Mouse (Mus musculus) E14TG2a.4 (cell line): ENCODE results near the gene Pop5.

Experiments used
- H3K27me3 ChIP-seq: 2 replicates; pipeline ENCODE4 v1.6.1; 2014; ENCODE audit warnings: low read length, control low read depth; ENCODE audit not compliant: insufficient read depth
- H3K36me3 ChIP-seq: 2 replicates; pipeline ENCODE4 v1.6.1; 2014; ENCODE audit warnings: low read length, control low read depth; ENCODE audit not compliant: insufficient read depth
- H3K4me1 ChIP-seq: replicated peaks from 2 replicates; pipeline ENCODE4 v1.6.1; 2014; ENCODE audit warnings: low read depth, low read length, control low read depth
- H3K4me3 ChIP-seq: replicated peaks from 2 replicates; pipeline ENCODE4 v1.5.1; 2014; ENCODE audit warnings: mild to moderate bottlenecking, low read length
- H3K9me3 ChIP-seq: 2 replicates; pipeline ENCODE4 v1.6.1; 2014; ENCODE audit warnings: low read length, control low read depth
- CTCF ChIP-seq: conservative IDR thresholded peaks from 2 replicates; pipeline ENCODE4 v1.5.1; 2014; ENCODE audit warnings: low read length
- NANOG ChIP-seq: IDR thresholded peaks from 2 replicates; pipeline ENCODE4 v1.6.1; 2014; ENCODE audit warnings: borderline replicate concordance, low read length, mixed read lengths
- POU5F1 ChIP-seq: IDR thresholded peaks from 2 replicates; pipeline ENCODE4 v1.6.1; 2014; ENCODE audit warnings: low read length, borderline replicate concordance

Pop5 gene

DNA sequence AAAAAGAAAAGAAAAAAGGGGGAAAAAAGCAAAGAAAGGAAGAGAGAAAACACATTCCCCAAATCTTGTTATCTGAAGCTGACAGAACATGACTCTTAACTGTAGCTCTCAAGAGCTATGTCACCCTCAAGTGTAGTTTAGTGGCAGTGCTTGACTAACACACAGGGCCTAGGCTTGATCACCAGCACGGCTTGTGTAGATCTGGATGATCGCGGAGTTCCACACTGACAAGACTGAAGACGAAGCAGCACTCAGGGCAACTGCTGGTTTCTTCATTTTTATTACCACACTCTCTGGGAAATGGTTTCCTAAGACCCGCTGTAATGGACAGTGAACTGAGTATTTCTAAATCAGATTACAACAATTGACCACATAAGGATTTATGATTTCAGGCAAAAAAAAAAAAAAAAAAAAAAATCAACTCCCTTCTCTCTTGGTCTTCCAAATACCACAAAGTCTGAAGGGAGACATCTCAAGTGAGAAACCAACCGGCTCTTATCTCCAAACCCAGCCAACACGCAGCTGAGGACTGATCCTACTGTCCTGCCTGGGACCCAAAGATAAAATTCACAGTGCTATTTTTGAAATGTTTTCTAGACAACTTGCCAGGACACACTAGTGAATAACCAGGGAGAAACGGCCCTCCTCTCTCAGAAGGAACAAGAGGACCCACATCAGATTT is 31.3 kb downstream of the Pop5 start:
- H3K4me1 ChIP-seq = peaks cover 90% of the 10 kb centered on the region
- H3K36me3 ChIP-seq = peaks cover 88% of the 10 kb centered on the region
- H3K4me3 ChIP-seq = no peak overlapping the region
- H3K9me3 ChIP-seq = no peaks in the 10 kb centered on the region
- no peaks in the 10 kb centered on the region for H3K27me3 ChIP-seq
- TF ChIP-seq POU5F1 = no peak
- TF ChIP-seq NANOG = no peak
- TF ChIP-seq CTCF = no peak

DNA sequence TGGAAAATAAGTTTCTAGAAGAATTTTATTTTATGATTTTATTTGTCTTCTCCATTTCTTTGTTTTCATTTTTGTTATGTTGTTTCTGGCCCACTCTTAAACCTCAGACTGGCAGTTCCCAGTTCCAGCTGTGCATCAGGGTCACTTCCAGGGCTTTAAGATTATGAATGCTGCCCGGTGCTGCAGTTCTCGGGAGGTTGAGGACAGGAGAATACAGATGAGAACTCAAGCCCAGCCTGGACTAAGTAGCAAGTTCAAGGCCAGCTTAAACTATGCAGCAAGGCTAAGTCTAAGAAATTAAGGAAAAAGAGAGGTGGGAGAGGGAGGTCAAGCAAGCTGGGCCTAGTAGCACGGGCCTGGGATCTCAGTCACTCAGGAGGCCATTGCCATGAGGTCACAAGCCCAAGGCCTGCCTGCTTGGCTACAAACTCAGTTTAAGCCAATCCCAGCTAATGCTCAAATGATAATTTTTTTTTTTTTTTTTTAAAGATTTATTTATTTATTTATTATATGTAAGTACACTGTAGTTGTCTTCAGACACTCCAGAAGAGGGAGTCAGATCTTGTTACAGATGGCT is 31.9 kb downstream of the Pop5 start:
- H3K4me3 ChIP-seq = no peak overlapping the region
- H3K9me3 ChIP-seq = no peaks in the 10 kb centered on the region
- TF ChIP-seq CTCF = no peak
- TF ChIP-seq NANOG = no peak
- TF ChIP-seq POU5F1 = no peak
- peaks cover 82% of the 10 kb centered on the region for H3K36me3 ChIP-seq
- H3K27me3 ChIP-seq = no peaks in the 10 kb centered on the region
- peaks cover 83% of the 10 kb centered on the region for H3K4me1 ChIP-seq

DNA sequence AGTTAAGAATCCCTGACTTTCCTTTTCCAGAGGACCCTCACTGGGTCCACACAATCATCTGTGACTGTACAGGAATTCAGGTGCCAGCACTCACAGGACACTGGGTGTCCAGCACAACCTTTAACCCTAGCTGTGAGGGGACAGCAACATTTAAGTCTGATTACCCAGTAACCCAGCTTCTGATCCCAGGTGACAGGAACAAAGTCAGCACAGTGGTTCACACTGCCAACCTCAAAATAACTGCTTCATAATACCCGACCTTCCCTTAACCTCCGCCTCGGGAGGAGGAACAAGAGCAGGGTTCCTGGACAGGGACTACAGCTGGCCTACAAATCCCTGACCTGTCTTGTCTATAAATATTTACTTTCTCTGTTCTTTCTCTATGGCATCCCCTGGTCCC is 32.6 kb downstream of the Pop5 start:
- peaks cover 79% of the 10 kb centered on the region for H3K4me1 ChIP-seq
- no peak for TF ChIP-seq CTCF
- TF ChIP-seq POU5F1 = no peak
- no peak for TF ChIP-seq NANOG
- H3K36me3 ChIP-seq = peaks cover 75% of the 10 kb centered on the region
- H3K27me3 ChIP-seq = no peaks in the 10 kb centered on the region
- no peaks in the 10 kb centered on the region for H3K9me3 ChIP-seq
- no peak overlapping the region for H3K4me3 ChIP-seq

DNA sequence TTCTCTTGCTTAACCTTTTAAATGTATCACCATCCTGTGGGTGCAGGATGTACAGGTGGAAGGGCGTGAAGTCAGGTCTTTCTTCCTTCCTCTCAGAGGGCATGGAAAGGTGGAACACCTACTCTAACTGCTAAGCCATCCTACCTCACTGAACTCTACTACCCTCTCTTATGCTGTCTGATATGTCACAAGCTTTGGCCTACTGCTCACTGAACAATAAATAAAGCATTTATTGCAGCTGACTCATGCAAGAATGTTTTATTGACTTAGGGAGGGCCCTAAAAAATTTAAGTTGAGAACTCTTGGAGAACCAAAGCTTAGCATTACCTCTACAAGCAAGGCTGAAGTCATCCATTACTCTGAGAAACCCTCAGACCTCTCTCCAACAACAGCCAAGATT is 34.3 kb downstream of the Pop5 start:
- Histone ChIP-seq H3K36me3 (peaks cover 60% of the 10 kb centered on the region), H3K27me3 (no peaks in the 10 kb centered on the region), H3K9me3 (no peaks in the 10 kb centered on the region), H3K4me3 (no peak overlapping the region), H3K4me1 (peaks cover 81% of the 10 kb centered on the region)
- no peak for TF ChIP-seq POU5F1
- no peak for TF ChIP-seq NANOG
- TF ChIP-seq CTCF = no peak

DNA sequence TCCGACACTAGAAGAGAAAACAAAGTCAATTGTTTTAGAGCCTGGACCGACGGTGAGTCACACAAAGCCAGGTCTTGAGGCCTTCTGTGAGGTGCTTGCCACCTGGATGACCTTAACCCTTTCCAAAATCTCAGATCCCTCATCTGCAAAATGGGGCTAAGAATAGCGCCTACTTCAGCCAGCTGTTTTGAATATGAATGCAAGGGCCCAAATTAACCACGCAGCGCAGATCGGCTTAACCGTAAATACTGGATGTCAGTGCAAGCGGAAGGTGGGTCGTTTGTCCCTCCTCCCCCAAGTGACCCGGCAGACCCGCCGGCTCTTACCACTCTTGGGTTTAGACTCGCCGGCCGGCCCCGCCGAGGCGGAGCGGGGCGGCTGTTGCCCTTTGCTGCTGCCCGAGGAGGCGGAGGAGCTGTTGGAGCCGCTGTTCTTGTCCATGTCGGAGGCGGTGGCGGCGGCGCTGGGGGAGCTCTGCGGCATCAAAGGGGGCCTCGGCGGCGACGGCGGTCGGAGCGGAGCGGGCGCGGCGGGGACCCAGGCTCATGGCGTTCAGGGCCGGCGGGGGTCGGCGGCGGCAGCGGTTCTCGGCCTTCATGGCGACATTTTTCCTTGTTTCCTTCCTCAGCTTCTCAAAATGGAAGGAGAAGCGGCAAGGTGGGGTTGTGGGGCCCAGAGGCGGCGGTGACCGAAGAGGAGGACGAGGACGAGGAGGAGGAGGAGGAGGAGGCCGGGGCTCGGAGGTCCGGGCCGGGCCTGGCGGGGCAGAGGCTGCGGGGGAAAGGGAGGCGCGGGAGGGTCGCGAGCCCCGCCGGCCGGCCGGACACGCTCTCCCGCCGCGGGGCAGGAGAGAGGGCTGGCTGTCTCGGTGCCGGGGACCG is 36.5 kb downstream of the Pop5 start:
- no peak for TF ChIP-seq POU5F1
- no peak for TF ChIP-seq CTCF
- no peak for TF ChIP-seq NANOG
- H3K27me3 ChIP-seq = no peaks in the 10 kb centered on the region
- no peaks in the 10 kb centered on the region for H3K9me3 ChIP-seq
- H3K4me3 ChIP-seq = peak overlapping the region; percentile 98
- peaks cover 84% of the 10 kb centered on the region for H3K4me1 ChIP-seq
- peaks cover 41% of the 10 kb centered on the region for H3K36me3 ChIP-seq

DNA sequence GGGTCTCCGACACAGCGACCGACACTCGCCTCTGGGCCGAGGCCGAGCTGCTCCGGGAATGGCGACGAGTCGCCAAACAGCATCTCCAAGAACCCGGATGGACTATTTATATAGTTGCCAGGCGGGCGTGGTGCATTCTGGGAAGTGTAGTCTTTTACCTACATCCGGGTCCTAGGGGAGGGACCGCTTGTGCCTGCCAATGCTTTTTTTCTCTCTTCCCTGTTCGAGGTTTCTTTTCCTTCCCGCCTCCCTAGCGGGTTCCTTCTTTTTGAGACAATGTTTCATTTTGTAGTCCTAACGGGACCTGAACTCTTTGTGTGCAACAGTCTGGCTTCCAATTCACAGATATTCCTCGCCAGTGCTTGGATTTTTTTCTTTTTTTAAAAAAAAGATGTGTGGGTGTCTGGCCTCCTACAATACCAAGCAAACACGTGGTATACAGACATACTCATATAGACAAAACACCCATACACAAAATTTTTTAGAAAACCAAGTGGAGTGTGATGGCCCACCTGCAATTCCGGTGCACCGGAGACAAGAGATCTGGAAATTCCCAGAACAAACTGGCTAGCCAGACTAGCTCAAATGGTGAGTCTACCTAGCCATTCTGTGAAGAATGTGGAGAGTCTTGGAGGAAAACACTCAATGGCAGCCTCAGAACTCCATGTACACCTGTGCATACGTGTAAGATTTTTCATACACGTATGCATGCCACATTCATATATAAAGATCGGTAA is 37.3 kb downstream of the Pop5 start, which contains the start of gene Rnf10:
Gene Rnf10, minus strand, starts transcription at position 87 of the 737 bp plus-strand sequence.
- Histone ChIP-seq H3K36me3 (peaks cover 34% of the 10 kb centered on the region), H3K9me3 (no peaks in the 10 kb centered on the region), H3K27me3 (no peaks in the 10 kb centered on the region), H3K4me1 (peaks cover 78% of the 10 kb centered on the region), H3K4me3 (peak within 1 kb of the TSS; percentile 98)
- no peak for TF ChIP-seq CTCF
- no peak for TF ChIP-seq POU5F1
- TF ChIP-seq NANOG = no peak

DNA sequence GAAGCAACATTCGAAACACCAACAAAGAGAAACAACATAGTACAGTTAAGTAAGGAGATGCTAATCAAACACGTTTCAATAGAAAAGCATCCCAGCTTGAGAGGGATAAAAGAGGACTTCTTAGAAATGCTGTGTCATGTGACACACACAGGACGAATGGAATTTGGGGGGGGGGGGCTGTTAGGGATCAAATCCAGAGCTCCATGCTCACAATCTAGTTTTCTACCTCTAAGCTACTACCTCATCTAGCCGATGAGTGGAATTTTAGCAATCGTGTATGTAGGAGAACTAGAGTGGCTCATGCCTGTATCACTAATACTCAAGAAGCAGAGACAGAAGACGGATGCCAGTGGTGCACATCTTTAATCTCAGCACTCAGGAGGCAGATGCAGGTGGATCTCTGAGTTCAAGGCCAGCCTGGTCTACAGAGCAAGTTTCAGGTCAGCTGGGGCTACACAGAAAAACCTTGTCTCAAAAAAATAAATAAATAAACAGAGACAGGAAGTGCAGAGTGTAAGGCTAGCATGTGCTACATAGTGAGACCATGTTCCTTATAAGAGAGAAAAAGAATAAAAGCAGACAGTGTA is 38.0 kb downstream of the Pop5 start:
- no peaks in the 10 kb centered on the region for H3K9me3 ChIP-seq
- no peaks in the 10 kb centered on the region for H3K27me3 ChIP-seq
- H3K4me3 ChIP-seq = peak overlapping the region; percentile 98
- H3K36me3 ChIP-seq = peaks cover 27% of the 10 kb centered on the region
- TF ChIP-seq NANOG (no peak), CTCF (no peak), POU5F1 (no peak)
- peaks cover 72% of the 10 kb centered on the region for H3K4me1 ChIP-seq

DNA sequence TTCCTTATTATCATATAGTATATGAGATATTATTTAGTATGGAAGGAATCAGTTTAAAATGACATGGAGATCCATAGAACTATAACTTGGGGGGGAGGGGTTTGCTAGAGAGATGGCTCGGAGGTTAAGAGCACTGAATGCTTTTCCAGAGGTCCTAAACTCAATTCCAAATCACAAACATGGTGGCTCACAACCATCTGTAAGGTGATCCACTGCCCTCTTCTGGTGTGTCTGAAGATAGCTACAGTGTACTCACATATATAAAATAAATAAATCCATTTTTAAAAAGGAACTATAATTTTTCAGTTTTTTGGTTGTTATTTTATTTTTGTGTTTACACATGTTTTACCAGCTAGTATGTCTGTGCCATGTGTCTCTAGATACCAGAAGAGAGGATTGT is 38.7 kb downstream of the Pop5 start:
- H3K36me3 ChIP-seq = peaks cover 20% of the 10 kb centered on the region
- no peaks in the 10 kb centered on the region for H3K9me3 ChIP-seq
- H3K4me3 ChIP-seq = no peak overlapping the region
- TF ChIP-seq POU5F1 = no peak
- TF ChIP-seq CTCF = no peak
- no peak for TF ChIP-seq NANOG
- H3K4me1 ChIP-seq = peaks cover 65% of the 10 kb centered on the region
- no peaks in the 10 kb centered on the region for H3K27me3 ChIP-seq
